Mouse (Mus musculus): ENCODE data around the gene Cavin1. TPM values are rescaled to one million over a fixed set of nuclear protein-coding genes. Genes with fewer than 3 reads are reported as not detected.

Cavin1 gene
- polyA plus RNA-seq, 1 experiment from 2014 or later = 692 TPM

DNA sequence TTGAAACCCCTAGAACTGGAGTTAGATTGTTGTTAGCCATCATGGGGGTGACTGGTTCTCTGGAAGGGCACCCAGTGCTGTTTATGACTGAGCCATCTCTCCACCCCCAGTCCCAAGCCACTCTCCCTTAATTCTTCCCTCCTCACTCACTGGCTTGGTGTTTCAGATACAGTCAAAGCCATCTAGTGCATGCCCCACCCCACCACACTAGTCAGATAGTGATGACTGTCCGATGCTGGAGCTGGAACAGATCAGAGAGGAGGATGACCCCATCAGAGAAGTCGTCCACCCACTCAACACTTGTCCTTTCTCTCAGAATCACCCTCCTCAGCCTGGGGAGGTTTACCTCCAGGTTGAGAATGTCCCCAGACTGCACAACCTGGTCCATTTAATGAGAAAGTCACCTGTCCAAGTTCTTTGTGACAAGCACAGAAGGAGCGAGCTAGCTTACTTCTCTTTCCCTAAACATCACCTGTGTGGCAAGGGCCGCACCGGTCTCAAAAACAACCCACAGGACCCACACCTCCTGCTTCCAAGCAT lies 2.7 kb downstream of the Cavin1 start:
- Histone ChIP-seq H3K9ac (replicated peaks; ENCODE audit: low read depth) (peak overlapping the region; percentile 97), H3K9me3 (ENCODE audit: low read length) (no peaks in the 10 kb centered on the region), H3K36me3 (ENCODE audit: insufficient read depth, low read length) (no peaks in the 10 kb centered on the region), H3K4me2 (replicated peaks; ENCODE audit: low read depth, low read length) (peak overlapping the region; percentile 80), H3K27me3 (replicated peaks; ENCODE audit: insufficient read depth, low read length) (no peaks in the 10 kb centered on the region), H3K4me1 (ENCODE audit: insufficient read depth, low read depth, low read length) (peaks cover 35% of the 10 kb centered on the region), H3K27ac (ENCODE audit: low read length) (peak overlapping the region; percentile 99), H3K4me3 (ENCODE audit: low read depth, low read length) (peak overlapping the region; percentile 88)
- 40% methylated on average over 5 of the region's 5 CpGs for WGBS
- no peak for DNase-seq (ENCODE audit: low spot score)
- ATAC-seq = no peak
- no peak for TF ChIP-seq EP300 (IDR thresholded peaks at IDR 0.05)
- TF ChIP-seq CTCF (IDR thresholded peaks at IDR 0.05) = no peak

DNA sequence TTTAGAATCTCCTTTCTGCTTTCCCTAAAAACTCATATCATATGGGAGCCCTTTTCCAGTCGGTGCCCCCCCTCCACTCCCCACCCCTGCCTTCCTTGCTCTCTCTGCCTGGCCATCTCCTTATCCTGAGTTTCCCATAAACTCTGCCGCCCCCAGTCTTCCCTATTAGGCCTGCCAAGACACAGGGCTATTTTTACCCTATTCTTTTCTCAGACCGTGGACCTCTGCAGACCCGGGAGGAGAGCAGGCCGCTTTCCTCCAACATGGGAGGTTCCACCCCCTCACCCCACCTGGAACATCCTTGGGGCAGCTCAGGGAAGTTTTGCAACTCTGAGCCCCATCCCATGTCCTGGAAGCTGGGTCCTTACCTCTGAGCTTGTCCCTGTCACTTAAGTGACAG lies 3.3 kb downstream of the Cavin1 start:
- 39% methylated on average over 5 of the region's 5 CpGs for WGBS
- Histone ChIP-seq H3K27me3 (replicated peaks; ENCODE audit: insufficient read depth, low read length) (no peaks in the 10 kb centered on the region), H3K9ac (replicated peaks; ENCODE audit: low read depth) (peak overlapping the region; percentile 97; the same call in 1 of the 2 replicates), H3K27ac (ENCODE audit: low read length) (peak overlapping the region; percentile 99; the same call in 1 of the 2 replicates), H3K4me3 (ENCODE audit: low read depth, low read length) (peak overlapping the region; percentile 88), H3K4me2 (replicated peaks; ENCODE audit: low read depth, low read length) (peak overlapping the region; percentile 80), H3K9me3 (ENCODE audit: low read length) (no peaks in the 10 kb centered on the region), H3K4me1 (ENCODE audit: insufficient read depth, low read depth, low read length) (peaks cover 40% of the 10 kb centered on the region), H3K36me3 (ENCODE audit: insufficient read depth, low read length) (no peaks in the 10 kb centered on the region)
- TF ChIP-seq CTCF (IDR thresholded peaks at IDR 0.05) (no peak), EP300 (IDR thresholded peaks at IDR 0.05) (no peak)
- DNase-seq (ENCODE audit: low spot score) (no peak), ATAC-seq (no peak)

DNA sequence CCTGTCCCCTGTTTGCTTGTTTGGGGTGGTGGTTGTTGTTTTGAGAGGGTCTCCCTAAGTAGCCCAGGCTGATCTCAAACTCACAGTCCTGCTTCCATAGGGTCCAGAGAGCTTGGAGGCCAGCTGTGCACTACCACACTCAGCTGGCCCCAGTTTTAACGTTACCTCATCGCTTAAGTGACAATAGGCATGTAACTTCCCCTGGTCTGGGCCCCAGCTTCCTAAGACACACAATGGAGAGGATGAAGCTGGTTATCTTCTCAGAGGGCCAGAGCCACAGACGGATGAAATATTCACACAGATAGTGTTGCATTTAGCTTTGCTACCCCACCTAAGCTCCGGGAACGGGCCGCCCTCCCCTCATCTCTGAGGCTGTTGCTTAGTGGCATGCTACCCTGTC lies 4.9 kb downstream of the Cavin1 start:
- 0 out of 2 replicates have a peak overlapping the region, but pooled peaks have one; percentile 4 for H3K9ac ChIP-seq (replicated peaks; ENCODE audit: low read depth)
- no peak for ATAC-seq
- 47% methylated on average over 6 of the region's 6 CpGs for WGBS
- H3K36me3 ChIP-seq (ENCODE audit: insufficient read depth, low read length) = no peaks in the 10 kb centered on the region
- H3K9me3 ChIP-seq (ENCODE audit: low read length) = no peaks in the 10 kb centered on the region
- no peaks in the 10 kb centered on the region for H3K27me3 ChIP-seq (replicated peaks; ENCODE audit: insufficient read depth, low read length)
- H3K4me3 ChIP-seq (ENCODE audit: low read depth, low read length) = peak overlapping the region; percentile 88; the same call in 1 of the 2 replicates
- DNase-seq (ENCODE audit: low spot score) = peak; percentile 66
- peak overlapping the region; percentile 90 for H3K27ac ChIP-seq (ENCODE audit: low read length)
- no peak for TF ChIP-seq CTCF (IDR thresholded peaks at IDR 0.05)
- peak; percentile 53; the same call in 1 of the 2 replicates for TF ChIP-seq EP300 (IDR thresholded peaks at IDR 0.05)
- H3K4me2 ChIP-seq (replicated peaks; ENCODE audit: low read depth, low read length) = peak overlapping the region; percentile 80
- peaks cover 42% of the 10 kb centered on the region for H3K4me1 ChIP-seq (ENCODE audit: insufficient read depth, low read depth, low read length)

DNA sequence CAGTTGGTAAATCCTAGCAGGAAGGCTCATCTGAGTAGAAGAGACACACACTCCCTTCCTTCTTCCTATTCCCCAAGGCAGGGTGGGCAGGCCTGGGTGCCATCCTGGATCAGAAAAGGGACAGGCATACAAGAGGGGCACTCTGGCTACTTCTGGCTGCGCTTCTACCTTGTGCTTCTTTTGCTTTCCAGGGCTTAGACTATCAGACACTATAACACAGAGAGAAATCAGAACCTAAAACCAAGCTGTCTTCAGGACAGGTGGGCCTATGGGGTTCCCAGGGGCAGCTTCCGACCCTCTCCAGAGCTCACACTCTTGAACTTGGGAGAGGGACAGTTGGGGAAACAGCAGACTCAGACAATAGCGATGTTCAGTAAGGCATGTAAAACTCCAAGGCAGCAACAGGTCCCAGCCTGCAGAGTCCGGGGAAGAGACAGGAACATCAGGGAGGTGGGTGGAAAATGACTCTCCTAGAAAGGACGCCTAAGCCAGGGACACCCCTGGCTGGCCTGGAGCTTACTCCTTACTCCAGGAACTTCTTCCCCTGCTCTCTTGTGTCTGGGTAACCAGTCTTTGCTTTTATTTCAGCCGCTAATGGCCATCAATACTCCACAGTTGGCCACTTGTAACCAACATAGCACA lies 5.7 kb downstream of the Cavin1 start:
- WGBS = 78% methylated on average over 6 of the region's 6 CpGs
- no peak for TF ChIP-seq EP300 (IDR thresholded peaks at IDR 0.05)
- no peak for TF ChIP-seq CTCF (IDR thresholded peaks at IDR 0.05)
- H3K4me3 ChIP-seq (ENCODE audit: low read depth, low read length) = 0 out of 2 replicates have a peak overlapping the region, but pooled peaks have one; percentile 2
- peak overlapping the region; percentile 4; the same call in 1 of the 2 replicates for H3K9ac ChIP-seq (replicated peaks; ENCODE audit: low read depth)
- no peaks in the 10 kb centered on the region for H3K9me3 ChIP-seq (ENCODE audit: low read length)
- no peaks in the 10 kb centered on the region for H3K27me3 ChIP-seq (replicated peaks; ENCODE audit: insufficient read depth, low read length)
- H3K36me3 ChIP-seq (ENCODE audit: insufficient read depth, low read length) = no peaks in the 10 kb centered on the region
- no peak for DNase-seq (ENCODE audit: low spot score)
- H3K27ac ChIP-seq (ENCODE audit: low read length) = peak overlapping the region; percentile 90
- ATAC-seq = no peak
- H3K4me2 ChIP-seq (replicated peaks; ENCODE audit: low read depth, low read length) = peak overlapping the region; percentile 80
- peaks cover 42% of the 10 kb centered on the region for H3K4me1 ChIP-seq (ENCODE audit: insufficient read depth, low read depth, low read length)

DNA sequence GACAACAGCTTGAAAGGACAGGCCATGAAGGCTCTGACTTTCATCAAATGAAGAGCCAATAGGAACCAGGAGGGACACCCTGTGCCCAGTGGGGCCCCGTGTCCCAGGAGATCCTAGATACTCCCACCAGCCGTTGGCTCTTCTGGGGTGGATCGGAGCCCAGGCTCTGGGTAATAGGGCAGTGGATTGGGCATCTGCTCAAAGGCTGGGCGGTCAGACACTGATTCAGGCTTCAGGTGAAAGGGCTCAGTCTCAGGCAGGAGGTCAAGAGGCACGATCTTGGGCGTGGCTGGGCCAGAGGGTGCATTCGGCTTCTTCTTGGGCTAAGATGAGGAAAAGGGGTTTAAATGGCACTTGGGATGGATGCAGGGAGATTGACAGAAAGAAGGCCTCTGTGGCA lies 6.5 kb downstream of the Cavin1 start:
- no peak overlapping the region for H3K9ac ChIP-seq (replicated peaks; ENCODE audit: low read depth)
- H3K4me1 ChIP-seq (ENCODE audit: insufficient read depth, low read depth, low read length) = peaks cover 46% of the 10 kb centered on the region
- no peak overlapping the region for H3K4me3 ChIP-seq (ENCODE audit: low read depth, low read length)
- 66% methylated on average over 7 of the region's 7 CpGs for WGBS
- H3K36me3 ChIP-seq (ENCODE audit: insufficient read depth, low read length) = no peaks in the 10 kb centered on the region
- H3K27me3 ChIP-seq (replicated peaks; ENCODE audit: insufficient read depth, low read length) = no peaks in the 10 kb centered on the region
- peak overlapping the region; percentile 90 for H3K27ac ChIP-seq (ENCODE audit: low read length)
- TF ChIP-seq CTCF (IDR thresholded peaks at IDR 0.05) (no peak), EP300 (IDR thresholded peaks at IDR 0.05) (no peak)
- ATAC-seq (no peak), DNase-seq (ENCODE audit: low spot score) (no peak)
- peak overlapping the region; percentile 80 for H3K4me2 ChIP-seq (replicated peaks; ENCODE audit: low read depth, low read length)
- H3K9me3 ChIP-seq (ENCODE audit: low read length) = no peaks in the 10 kb centered on the region

DNA sequence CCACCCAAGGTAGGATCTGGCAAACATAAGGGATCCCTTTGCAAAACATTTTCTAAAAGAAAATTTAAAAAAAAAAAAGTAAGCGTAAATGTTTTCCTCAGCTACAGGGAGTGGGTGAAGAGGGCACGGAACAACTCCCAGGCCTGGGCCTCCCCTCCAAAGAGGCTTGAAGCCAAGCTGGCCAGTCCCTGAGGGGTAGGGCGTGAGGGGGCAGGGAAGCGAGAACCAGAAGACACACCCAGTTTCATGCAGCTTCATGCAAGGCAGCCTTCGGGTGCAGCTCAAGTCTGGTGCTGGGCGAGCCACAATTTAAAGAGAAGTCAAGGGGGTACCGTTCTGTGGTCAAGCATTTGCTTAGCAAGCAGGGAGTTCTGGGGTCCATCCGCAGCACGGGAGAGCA lies 7.0 kb downstream of the Cavin1 start:
- H3K9ac ChIP-seq (replicated peaks; ENCODE audit: low read depth) = no peak overlapping the region
- no peaks in the 10 kb centered on the region for H3K27me3 ChIP-seq (replicated peaks; ENCODE audit: insufficient read depth, low read length)
- WGBS = 39% methylated on average over 9 of the region's 9 CpGs
- peak overlapping the region; percentile 90 for H3K27ac ChIP-seq (ENCODE audit: low read length)
- ATAC-seq (peak; percentile 14; the same call in 1 of the 2 replicates), DNase-seq (ENCODE audit: low spot score) (peak; percentile 73)
- peaks cover 49% of the 10 kb centered on the region for H3K4me1 ChIP-seq (ENCODE audit: insufficient read depth, low read depth, low read length)
- peaks cover 5% of the 10 kb centered on the region; the same call in 1 of the 2 replicates for H3K36me3 ChIP-seq (ENCODE audit: insufficient read depth, low read length)
- no peak for TF ChIP-seq CTCF (IDR thresholded peaks at IDR 0.05)
- no peak for TF ChIP-seq EP300 (IDR thresholded peaks at IDR 0.05)
- no peaks in the 10 kb centered on the region for H3K9me3 ChIP-seq (ENCODE audit: low read length)
- peak overlapping the region; percentile 25; the same call in 1 of the 2 replicates for H3K4me2 ChIP-seq (replicated peaks; ENCODE audit: low read depth, low read length)
- H3K4me3 ChIP-seq (ENCODE audit: low read depth, low read length) = no peak overlapping the region
